Mouse (Mus musculus): ENCODE data around the gene Exoc2. TPM values are rescaled to one million over a fixed set of nuclear protein-coding genes. Genes with fewer than 3 reads are reported as not detected.

The Exoc2 gene
- polyA plus RNA-seq, 1 experiment from 2014 or later: 31.8 TPM

DNA sequence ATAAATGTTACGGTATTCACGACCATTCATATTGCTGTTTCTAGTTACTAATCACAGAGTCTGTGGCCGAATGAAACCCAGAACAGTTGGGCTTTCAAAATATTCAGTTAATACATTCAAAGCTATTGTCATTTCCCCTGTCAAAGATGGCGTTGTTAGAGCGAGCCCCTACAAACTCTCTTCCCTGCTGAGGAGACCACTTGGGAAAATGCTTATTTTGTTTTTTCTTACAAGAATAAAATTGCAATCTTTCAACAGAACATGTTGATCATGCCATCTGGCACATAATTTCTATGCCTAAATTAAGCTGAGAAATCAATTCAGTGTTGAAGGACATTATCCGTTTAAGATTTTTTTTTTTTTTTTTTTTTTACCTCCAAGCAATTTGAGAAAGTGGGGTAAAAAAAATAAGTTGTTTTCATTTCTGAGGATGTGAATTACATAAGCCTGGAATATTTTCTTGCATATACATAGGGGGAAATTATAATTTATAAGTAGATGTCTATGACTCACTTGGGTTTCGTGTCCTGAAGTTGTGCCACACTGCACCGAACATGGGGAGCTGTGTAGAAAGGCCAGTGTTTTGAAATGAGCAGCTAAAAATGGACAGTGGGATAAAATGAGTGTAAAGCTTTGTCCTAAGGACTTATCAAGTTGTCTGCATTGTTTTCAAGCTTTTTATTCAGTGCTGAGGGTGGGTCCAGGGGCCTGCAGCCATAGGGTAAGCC, 23.8 kb upstream of the Exoc2 start:
- DNase-seq (ENCODE audit: low spot score): peak; percentile 9

GRCm38 (mm10) chr13:30994249-30994858, 20.5 kb upstream of the Exoc2 start:
- Histone ChIP-seq H3K4me2 (ENCODE audit: low read length) (no peak overlapping the region), H3K27ac (ENCODE audit: low read depth) (no peak overlapping the region), H3K27me3 (replicated peaks; ENCODE audit: control insufficient read depth, insufficient read depth, low read length) (no peaks in the 10 kb centered on the region), H3K4me1 (replicated peaks; ENCODE audit: control insufficient read depth, insufficient read depth, low read length) (peaks cover 5% of the 10 kb centered on the region; the same call in 1 of the 2 replicates), H3K9ac (ENCODE audit: low read length) (no peak overlapping the region), H3K36me3 (ENCODE audit: control insufficient read depth, insufficient read depth, low read length) (no peaks in the 10 kb centered on the region), H3K4me3 (ENCODE audit: low read depth, low read length) (no peak overlapping the region), H3K9me3 (ENCODE audit: control insufficient read depth, low read length) (no peaks in the 10 kb centered on the region)
- ATAC-seq (replicated peaks; ENCODE audit: low FRiP score, low TSS enrichment, low read depth) (no peak), DNase-seq (ENCODE audit: low spot score) (peak; percentile 43)
- WGBS: 76% methylated on average over 6 of the region's 6 CpGs

More for the DNA sequence above, 23.8 kb upstream of the Exoc2 start:
- Histone ChIP-seq H3K4me2 (ENCODE audit: low read length) (no peak overlapping the region), H3K36me3 (ENCODE audit: control insufficient read depth, insufficient read depth, low read length) (no peaks in the 10 kb centered on the region), H3K27me3 (replicated peaks; ENCODE audit: control insufficient read depth, insufficient read depth, low read length) (no peaks in the 10 kb centered on the region), H3K27ac (ENCODE audit: low read depth) (no peak overlapping the region), H3K9me3 (ENCODE audit: control insufficient read depth, low read length) (no peaks in the 10 kb centered on the region), H3K4me1 (replicated peaks; ENCODE audit: control insufficient read depth, insufficient read depth, low read length) (no peaks in the 10 kb centered on the region), H3K4me3 (ENCODE audit: low read depth, low read length) (no peak overlapping the region), H3K9ac (ENCODE audit: low read length) (no peak overlapping the region)
- 82% methylated on average over 8 of the region's 8 CpGs for WGBS
- ATAC-seq (replicated peaks; ENCODE audit: low FRiP score, low TSS enrichment, low read depth): no peak

DNA sequence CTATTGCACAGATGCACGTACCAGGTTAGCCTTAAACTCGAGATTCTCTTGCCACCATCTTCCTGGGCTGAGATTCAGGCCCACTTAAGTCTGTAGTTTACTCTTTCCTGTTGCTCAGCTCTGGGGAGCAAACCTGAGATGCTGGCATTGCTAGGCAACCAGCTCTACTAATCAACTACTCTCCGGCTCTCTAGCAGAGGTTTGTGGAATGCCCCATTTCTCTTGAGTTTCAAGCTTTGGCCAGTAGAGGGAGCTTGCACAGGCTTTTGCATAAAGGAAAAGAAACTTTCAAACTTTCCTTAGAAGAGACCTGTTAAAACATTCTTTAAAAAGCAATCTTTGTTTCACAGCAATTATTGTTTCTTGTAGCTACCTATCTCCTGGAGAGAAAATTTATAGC, 19.9 kb upstream of the Exoc2 start:
- DNase-seq (ENCODE audit: low spot score): peak; percentile 82
- H3K36me3 ChIP-seq (ENCODE audit: control insufficient read depth, insufficient read depth, low read length): no peaks in the 10 kb centered on the region
- no peak overlapping the region for H3K27ac ChIP-seq (ENCODE audit: low read depth)
- no peaks in the 10 kb centered on the region for H3K27me3 ChIP-seq (replicated peaks; ENCODE audit: control insufficient read depth, insufficient read depth, low read length)
- WGBS: 33% methylated on average over 3 of the region's 3 CpGs
- H3K4me2 ChIP-seq (ENCODE audit: low read length): no peak overlapping the region
- H3K4me1 ChIP-seq (replicated peaks; ENCODE audit: control insufficient read depth, insufficient read depth, low read length): peaks cover 6% of the 10 kb centered on the region; the same call in 1 of the 2 replicates
- no peaks in the 10 kb centered on the region for H3K9me3 ChIP-seq (ENCODE audit: control insufficient read depth, low read length)
- no peak for ATAC-seq (replicated peaks; ENCODE audit: low FRiP score, low TSS enrichment, low read depth)
- no peak overlapping the region for H3K9ac ChIP-seq (ENCODE audit: low read length)
- no peak overlapping the region for H3K4me3 ChIP-seq (ENCODE audit: low read depth, low read length)

DNA sequence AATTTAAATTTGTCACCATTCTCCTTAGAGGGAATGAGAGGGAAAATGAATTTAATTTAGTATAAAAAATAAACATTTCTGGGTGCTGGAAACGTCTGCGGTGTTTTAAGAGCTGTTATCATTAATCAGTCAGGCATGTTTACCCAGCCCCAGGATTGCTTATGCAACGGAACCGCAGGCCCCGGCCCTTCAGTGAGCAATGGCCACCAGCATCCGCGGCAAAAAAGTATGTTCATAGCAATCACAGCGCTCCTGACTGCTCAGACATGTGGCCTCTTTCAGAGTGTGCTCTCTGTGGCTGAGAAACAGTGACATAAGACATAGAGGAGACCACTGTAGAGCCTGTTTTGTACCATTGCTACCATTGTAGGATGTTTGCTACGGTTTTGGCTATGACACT, 16.3 kb upstream of the Exoc2 start:
- 27% methylated on average over 9 of the region's 9 CpGs for whole genome bisulfite sequencing
- H3K4me2 ChIP-seq (ENCODE audit: low read length): peak overlapping the region; percentile 20; the same call in 1 of the 2 replicates
- H3K4me1 ChIP-seq (replicated peaks; ENCODE audit: control insufficient read depth, insufficient read depth, low read length): peaks cover 15% of the 10 kb centered on the region
- no peaks in the 10 kb centered on the region for H3K9me3 ChIP-seq (ENCODE audit: control insufficient read depth, low read length)
- H3K4me3 ChIP-seq (ENCODE audit: low read depth, low read length): no peak overlapping the region
- no peaks in the 10 kb centered on the region for H3K36me3 ChIP-seq (ENCODE audit: control insufficient read depth, insufficient read depth, low read length)
- H3K27ac ChIP-seq (ENCODE audit: low read depth): peak overlapping the region; percentile 58
- no peak overlapping the region for H3K9ac ChIP-seq (ENCODE audit: low read length)
- ATAC-seq (replicated peaks; ENCODE audit: low FRiP score, low TSS enrichment, low read depth): peak; percentile 57; the same call in 1 of the 2 replicates
- no peaks in the 10 kb centered on the region for H3K27me3 ChIP-seq (replicated peaks; ENCODE audit: control insufficient read depth, insufficient read depth, low read length)
- DNase-seq (ENCODE audit: low spot score): no peak

- Histone ChIP-seq H3K9me3 (ENCODE audit: control insufficient read depth, low read length) (no peaks in the 10 kb centered on the region), H3K27me3 (replicated peaks; ENCODE audit: control insufficient read depth, insufficient read depth, low read length) (no peaks in the 10 kb centered on the region)
Measured at GRCm38 (mm10) chr13:30989710-30990109, 15.8 kb upstream of the Exoc2 start.

DNA sequence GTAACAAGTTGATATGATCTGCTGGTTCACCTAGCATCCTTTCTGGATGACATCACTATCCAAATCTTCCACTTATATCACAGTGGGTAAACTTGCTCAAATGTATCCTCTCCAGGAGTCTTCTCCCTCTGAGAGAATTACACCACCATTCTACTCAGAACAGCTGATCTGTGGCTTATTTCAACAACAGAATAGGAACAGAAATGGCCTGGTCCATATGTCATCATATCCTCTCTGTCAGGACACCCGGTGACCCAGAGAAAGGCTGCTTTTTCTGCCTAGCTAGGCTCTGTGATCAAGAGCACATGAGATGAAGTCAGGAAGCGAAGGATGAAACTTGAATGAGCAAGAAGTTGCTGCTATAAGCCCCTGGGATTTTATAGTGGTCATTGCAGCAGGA, 13.8 kb upstream of the Exoc2 start:
- no peak overlapping the region for H3K4me2 ChIP-seq (ENCODE audit: low read length)
- no peaks in the 10 kb centered on the region for H3K9me3 ChIP-seq (ENCODE audit: control insufficient read depth, low read length)
- peaks cover 15% of the 10 kb centered on the region for H3K4me1 ChIP-seq (replicated peaks; ENCODE audit: control insufficient read depth, insufficient read depth, low read length)
- no peak for ATAC-seq (replicated peaks; ENCODE audit: low FRiP score, low TSS enrichment, low read depth)
- no peak for DNase-seq (ENCODE audit: low spot score)
- H3K27ac ChIP-seq (ENCODE audit: low read depth): no peak overlapping the region
- no peak overlapping the region for H3K9ac ChIP-seq (ENCODE audit: low read length)
- H3K27me3 ChIP-seq (replicated peaks; ENCODE audit: control insufficient read depth, insufficient read depth, low read length): no peaks in the 10 kb centered on the region
- WGBS: 65% methylated on average over 2 of the region's 2 CpGs
- H3K4me3 ChIP-seq (ENCODE audit: low read depth, low read length): no peak overlapping the region
- no peaks in the 10 kb centered on the region for H3K36me3 ChIP-seq (ENCODE audit: control insufficient read depth, insufficient read depth, low read length)

More at GRCm38 (mm10) chr13:30989710-30990109, 15.8 kb upstream of the Exoc2 start:
- DNase-seq (ENCODE audit: low spot score): peak; percentile 50
- peaks cover 15% of the 10 kb centered on the region for H3K4me1 ChIP-seq (replicated peaks; ENCODE audit: control insufficient read depth, insufficient read depth, low read length)
- no peak overlapping the region for H3K4me3 ChIP-seq (ENCODE audit: low read depth, low read length)
- no peaks in the 10 kb centered on the region for H3K36me3 ChIP-seq (ENCODE audit: control insufficient read depth, insufficient read depth, low read length)
- H3K4me2 ChIP-seq (ENCODE audit: low read length): peak overlapping the region; percentile 20; the same call in 1 of the 2 replicates
- peak overlapping the region; percentile 58 for H3K27ac ChIP-seq (ENCODE audit: low read depth)
- no peak overlapping the region for H3K9ac ChIP-seq (ENCODE audit: low read length)
- peak; percentile 30; the same call in 1 of the 2 replicates for ATAC-seq (replicated peaks; ENCODE audit: low FRiP score, low TSS enrichment, low read depth)
- 54% methylated on average over 10 of the region's 10 CpGs for WGBS

- DNase-seq (ENCODE audit: low spot score) (no peak), ATAC-seq (replicated peaks; ENCODE audit: low FRiP score, low TSS enrichment, low read depth) (no peak)
- peak overlapping the region; percentile 82 for H3K4me2 ChIP-seq (ENCODE audit: low read length)
- H3K9ac ChIP-seq (ENCODE audit: low read length): peak overlapping the region; percentile 66
- no peaks in the 10 kb centered on the region for H3K36me3 ChIP-seq (ENCODE audit: control insufficient read depth, insufficient read depth, low read length)
- no peak overlapping the region for H3K4me3 ChIP-seq (ENCODE audit: low read depth, low read length)
- peak overlapping the region; percentile 84; the same call in 1 of the 2 replicates for H3K27ac ChIP-seq (ENCODE audit: low read depth)
- H3K9me3 ChIP-seq (ENCODE audit: control insufficient read depth, low read length): no peaks in the 10 kb centered on the region
- 60% methylated on average over 10 of the region's 10 CpGs for WGBS
- H3K27me3 ChIP-seq (replicated peaks; ENCODE audit: control insufficient read depth, insufficient read depth, low read length): no peaks in the 10 kb centered on the region
- H3K4me1 ChIP-seq (replicated peaks; ENCODE audit: control insufficient read depth, insufficient read depth, low read length): peaks cover 15% of the 10 kb centered on the region
Measured at GRCm38 (mm10) chr13:30986934-30987455, 13.1 kb upstream of the Exoc2 start.

- 8% methylated on average over 27 of the region's 27 CpGs for WGBS
- H3K4me2 ChIP-seq (ENCODE audit: low read length): peak overlapping the region; percentile 82
- H3K4me1 ChIP-seq (replicated peaks; ENCODE audit: control insufficient read depth, insufficient read depth, low read length): peaks cover 15% of the 10 kb centered on the region
- peak overlapping the region; percentile 84 for H3K27ac ChIP-seq (ENCODE audit: low read depth)
- no peaks in the 10 kb centered on the region for H3K9me3 ChIP-seq (ENCODE audit: control insufficient read depth, low read length)
- ATAC-seq (replicated peaks; ENCODE audit: low FRiP score, low TSS enrichment, low read depth) (peak; percentile 55; the same call in 1 of the 2 replicates), DNase-seq (ENCODE audit: low spot score) (peak; percentile 77)
- no peaks in the 10 kb centered on the region for H3K27me3 ChIP-seq (replicated peaks; ENCODE audit: control insufficient read depth, insufficient read depth, low read length)
- peak overlapping the region; percentile 66 for H3K9ac ChIP-seq (ENCODE audit: low read length)
- peak overlapping the region; percentile 38 for H3K4me3 ChIP-seq (ENCODE audit: low read depth, low read length)
- no peaks in the 10 kb centered on the region for H3K36me3 ChIP-seq (ENCODE audit: control insufficient read depth, insufficient read depth, low read length)
Measured at GRCm38 (mm10) chr13:30985598-30986466, 11.9 kb upstream of the Exoc2 start.
